Mouse (Mus musculus): ENCODE results near the gene Nupr1l.
"Not testable (repeated sequence)": the region's sequence is repeated elsewhere in the genome, so short reads cannot be mapped to it uniquely, and the experiment has no call there.

Gene Nupr1l

DNA sequence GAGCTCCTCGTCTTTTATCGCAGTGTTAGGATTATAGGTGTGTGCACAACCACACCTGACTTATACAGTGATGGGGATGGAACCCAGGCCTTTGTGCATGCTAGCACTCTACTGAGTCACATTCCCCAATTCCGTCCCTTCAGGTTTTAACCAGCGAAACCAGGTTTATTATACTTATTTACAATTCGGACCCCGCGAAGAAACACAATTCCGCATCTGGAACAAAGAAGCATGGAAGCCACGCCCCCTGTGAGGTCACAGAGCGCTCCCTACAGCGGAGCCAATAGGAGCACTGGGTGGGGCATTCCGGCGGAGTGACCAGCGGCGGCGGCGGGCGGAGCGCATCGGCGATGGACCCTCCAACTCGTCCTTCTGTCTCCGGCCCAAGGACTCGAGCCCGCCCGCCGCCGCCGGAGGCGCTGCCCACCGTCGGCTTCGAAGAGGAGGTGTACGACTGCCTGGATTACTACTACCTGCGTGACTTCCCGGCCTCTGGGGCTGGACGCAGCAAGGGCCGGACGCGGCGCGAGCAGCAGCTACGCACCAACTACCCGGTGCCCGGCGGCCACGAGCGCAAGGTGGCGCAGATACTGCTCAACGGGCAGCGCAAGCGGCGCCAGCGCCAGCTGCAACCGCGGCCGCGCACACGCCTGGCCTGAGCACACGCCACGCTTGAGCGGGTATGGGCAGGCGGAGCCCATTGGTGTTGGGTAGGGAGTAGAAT, at the start of gene Nupr1l:
TSS of gene Nupr1l (plus strand) at position 299 of the 724 bp plus-strand sequence.
- DNase-seq (ENCODE audit: low read depth, low spot score), result no peak

DNA sequence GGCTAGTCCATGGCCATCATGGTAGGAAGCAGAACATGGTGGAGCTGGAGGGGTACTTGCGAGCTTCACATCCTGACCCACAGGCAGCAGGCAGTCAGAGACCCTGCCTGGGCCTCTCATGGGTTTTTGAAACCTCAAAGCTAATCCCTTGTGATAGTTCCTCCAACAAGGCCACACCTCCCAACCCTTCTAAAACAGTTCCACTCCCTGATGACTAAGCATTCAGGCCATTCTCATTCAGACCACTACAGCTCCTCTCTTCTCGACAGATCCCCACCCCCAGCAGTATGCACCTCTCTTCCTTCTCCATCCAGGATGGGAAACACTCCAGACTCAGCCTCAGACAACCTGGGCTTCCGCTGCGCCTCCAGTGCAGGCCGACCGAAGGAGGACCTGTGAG, 46.0 kb upstream of the Nupr1l start:
- DNase-seq (ENCODE audit: low read depth, low spot score), result no peak

DNA sequence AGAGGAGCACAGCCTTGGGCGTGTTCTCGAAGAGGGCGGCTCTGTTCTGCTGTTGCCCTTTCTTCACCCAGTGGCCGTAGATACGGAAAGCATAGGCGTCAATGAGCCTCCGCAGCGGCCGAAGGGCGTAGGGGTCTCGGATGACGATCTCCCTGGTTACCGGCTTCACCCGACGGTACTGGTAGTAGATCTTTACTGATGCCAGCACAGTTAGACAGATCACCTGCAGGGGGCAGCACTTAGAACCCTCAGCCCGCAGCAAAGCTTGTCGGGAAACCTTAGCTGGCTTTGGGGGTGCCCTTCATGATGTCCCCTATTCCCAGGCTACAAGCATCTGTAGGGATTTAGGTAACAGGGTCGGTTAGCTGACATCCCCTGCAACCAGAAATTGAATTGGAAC, 43.9 kb upstream of the Nupr1l start:
- DNase-seq (ENCODE audit: low read depth, low spot score), result no peak

DNA sequence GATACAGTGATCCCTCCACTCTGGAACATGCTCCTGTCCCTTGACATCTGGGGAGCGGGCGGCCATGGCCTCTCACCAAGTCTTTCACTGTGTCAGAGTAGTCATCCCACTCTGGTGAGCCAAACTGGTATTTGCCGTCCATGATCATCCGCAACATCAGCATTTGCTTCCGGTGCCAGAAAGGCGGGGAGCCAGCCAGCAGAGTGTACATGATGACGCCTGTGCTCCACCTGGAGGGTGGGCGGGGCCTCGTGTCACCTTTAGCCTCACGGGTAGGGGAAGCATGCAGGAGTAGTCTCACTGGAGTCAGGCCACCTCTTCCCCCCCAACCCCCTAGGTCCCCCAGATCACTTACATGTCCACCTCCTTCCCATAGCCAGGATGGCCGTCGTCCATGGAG, 42.5 kb upstream of the Nupr1l start:
- DNase-seq (ENCODE audit: low read depth, low spot score), result no peak

DNA sequence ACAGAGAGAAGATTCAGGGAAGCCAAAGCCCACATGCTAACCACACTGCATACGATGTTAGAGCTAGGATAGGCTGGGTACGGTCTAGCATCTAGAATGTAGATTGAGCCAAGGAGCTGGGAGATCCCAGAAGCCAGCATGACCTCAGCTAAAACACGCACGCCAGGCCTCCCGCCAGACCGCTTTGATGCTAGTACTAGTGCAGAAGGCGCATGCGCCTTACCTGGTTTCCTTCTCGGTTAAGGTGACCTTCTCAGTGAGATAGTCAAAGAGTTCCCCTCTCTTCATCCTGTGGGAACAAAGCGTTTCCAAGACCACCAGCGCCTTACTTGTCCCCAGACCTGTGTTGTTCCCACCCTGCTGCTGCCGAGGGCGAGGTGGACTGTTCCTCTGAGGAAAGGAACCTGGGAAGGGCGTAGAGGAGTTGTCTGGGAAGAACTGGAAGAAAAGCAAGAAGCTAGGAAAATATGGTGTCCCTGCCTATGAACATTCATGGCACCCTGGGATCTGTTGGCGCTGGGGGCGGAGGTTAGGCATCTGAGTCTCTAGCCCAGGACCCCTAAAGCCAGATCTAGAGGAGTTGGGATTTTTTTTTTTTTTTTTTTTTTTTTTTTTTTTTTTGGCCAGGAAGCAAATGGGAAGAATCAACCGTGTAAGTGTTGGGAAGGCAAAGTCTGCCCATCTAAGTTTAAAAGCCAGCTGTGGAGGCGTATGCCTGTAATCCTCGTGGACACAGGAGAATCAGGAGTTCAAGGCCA, 38.9 kb upstream of the Nupr1l start:
- DNase-seq (ENCODE audit: low read depth, low spot score), result peak; percentile 81

DNA sequence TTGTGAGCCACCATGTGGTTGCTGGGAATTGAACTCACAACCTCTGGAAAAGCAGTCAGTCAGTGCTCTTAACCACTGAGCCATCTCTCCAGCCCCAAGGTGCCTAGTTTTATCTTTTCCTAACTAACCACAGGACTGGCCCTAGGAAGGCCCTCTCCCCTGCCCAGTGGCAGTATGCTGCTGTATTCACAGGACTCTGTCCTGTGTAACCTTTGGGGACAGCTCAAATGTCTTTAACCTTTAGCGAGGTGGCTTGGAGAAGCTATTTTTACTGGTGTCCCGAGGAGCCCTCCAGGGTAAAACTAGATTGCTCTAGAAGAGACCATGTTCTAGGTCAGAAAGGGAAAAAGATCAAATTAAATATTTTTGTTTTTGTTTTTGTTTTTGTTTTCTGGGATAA, 37.1 kb upstream of the Nupr1l start:
- DNase-seq (ENCODE audit: low read depth, low spot score), result no peak

DNA sequence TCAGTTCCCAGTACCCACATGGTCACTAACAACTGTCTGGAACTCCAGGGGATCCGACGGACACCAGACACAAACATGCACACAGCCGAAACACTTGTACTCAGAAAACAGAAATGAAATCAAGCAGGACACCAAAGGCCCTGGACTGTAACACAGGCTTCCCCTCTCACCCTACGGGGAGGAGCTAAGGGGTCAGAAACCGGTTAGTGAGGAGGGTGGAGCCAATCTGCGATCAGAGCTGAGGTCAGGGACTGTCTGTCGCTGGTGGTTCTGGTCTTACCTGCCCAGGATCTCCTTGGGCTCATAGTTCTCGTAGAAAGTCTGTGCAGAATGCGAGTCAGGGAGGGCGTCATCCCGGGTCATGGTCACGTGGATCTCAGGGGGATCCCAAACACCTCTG, 34.4 kb upstream of the Nupr1l start:
- no peak for DNase-seq (ENCODE audit: low read depth, low spot score)

DNA sequence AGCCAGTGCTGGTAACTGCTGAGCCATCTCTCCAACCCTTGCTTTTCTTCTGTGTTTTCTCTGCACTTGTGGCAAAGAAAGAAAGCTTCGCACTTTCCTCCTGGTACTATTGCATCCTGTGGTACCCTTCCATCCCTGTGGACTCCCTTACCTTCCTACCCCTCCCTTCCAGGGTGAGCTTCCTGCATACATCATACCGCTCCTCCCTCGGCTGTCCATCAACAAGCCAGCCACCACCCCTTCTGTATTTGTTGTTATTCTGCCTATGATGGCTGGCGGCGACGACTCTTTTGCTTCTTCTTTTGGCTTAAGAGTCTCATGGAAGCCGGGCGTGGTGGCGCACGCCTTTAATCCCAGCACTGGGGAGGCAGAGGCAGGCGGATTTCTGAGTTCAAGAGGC, 33.2 kb upstream of the Nupr1l start:
- DNase-seq (ENCODE audit: low read depth, low spot score), result no peak

DNA sequence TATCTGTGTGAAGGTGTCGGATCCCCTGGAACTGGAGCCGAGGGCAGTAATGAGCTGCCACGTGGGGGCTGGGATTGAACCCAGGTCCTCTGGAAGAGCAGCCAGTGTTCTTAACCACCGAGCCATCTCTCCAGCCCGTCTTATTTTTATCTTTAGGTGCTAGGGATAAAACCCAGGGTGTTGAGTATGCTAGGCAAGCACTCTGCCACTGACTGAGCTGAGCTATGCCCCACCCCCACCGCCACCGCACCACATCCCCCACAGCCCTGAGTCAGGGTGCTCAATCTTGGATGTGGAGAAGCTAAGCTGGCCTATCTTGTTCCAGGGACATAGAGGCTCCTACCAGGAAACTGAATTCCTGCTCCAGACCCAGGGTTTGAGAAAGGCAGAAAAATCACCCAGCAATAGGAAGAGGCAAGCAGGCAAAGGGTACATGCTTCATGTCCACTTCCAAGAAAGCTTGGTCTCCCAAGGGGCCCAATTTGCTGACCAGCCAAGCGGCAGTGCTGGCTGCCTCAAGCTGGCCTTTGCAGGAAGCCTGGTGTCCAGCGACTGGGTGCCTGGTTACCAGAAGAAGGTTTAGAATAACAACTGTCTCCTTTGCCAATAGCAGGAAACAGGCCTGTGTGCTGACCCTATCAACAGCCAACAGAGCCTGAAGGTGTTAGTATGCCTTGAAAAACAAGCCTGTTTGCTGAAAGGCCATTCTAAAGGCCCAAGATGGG, 30.4 kb upstream of the Nupr1l start:
- DNase-seq (ENCODE audit: low read depth, low spot score), result no peak

DNA sequence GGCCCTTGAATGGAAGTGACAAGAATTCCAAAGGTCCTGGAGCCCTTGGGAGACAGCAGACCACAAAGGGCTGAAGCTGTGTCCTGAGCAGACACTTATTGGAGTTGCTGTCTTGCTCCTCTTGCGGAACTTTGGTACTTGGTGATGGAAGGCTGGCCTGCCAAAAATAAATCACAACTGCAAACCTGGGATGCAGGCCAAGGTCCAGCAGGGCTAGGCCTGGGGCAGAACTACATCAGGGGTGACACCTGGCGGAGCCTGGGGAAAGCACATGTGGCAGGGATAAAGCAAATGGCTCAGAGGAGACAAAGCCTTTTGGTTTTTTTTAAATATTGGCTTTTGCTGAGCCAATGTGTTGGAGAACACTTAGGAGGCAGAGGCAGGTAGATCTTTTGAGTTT, 29.4 kb upstream of the Nupr1l start:
- DNase-seq (ENCODE audit: low read depth, low spot score), result no peak

DNA sequence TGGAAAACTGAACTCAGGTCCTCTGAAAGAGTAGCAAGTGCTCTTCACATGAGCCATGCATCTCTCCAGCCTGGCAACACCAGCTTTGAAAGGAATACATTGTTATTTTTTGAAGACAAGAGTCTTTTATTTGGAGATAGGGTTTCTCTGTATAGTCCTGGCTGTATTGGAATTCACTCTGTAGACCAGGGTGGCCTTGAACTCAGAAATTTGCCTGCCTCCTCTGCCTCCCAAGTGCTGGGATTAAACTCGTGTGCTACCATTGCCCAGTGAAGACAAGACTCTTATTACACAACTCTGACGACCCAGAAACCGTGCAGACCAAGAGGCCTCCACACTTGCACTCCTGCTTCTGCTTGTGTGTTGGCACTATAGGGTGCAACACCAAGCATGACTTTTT, 28.5 kb upstream of the Nupr1l start:
- no peak for DNase-seq (ENCODE audit: low read depth, low spot score)

DNA sequence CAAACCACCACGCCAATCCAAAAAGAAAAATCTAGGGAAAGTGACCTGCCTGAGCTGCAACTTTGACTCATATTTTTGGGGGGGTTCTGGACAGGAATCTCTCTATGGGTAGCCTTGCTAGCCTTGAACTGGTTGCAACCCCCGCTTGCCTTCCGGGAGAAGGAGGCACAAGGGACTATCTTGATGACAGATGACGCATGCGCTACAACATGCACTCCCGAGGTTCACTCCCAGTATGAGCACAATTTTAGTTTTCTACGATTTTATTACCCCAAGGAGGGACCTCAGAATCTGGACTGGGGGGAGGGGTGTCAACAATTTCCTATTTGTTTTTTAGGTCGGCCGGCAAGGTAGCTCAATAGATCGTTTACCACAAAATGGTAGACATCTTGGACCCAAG, 22.1 kb upstream of the Nupr1l start:
- DNase-seq (ENCODE audit: low read depth, low spot score), result no peak

DNA sequence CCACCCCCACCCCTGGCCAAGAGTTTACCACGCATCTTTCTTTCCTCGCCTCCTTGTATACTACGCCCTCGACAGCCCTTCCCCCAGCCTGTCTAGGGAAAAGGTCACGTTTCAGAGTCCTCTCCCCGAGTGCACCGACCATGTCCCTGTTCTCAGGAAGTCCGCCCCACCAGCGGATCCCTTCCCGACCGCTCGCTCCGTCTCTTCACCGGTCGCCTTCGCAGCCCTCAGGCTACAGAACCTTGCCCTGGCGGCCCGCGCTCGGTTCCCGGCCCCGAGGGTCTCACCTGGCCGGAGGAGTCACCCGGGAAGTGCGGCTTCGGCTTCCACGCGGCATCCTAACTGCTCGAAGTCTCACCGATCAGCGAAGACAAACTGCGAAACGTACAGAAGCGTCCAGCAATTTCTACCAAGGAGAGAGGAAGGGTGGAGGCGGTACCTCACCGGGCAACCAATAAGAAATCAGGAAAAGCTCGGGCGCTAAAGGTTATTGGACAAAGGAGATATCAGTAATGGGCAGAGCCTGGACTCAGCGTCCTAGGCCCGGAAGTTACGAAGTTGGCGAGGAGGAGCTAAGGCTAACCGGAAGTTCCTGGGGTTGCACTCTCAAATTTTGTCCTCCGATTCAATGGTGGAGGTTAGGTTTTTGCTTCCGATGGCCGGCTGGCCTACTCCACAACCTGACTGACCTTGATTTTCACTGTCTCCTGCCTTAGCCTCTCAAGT, 21.3 kb upstream of the Nupr1l start, which contains the start of gene Chchd2:
TSS of gene Chchd2 (minus strand) at position 560 of the 726 bp plus-strand sequence.
- peak; percentile 93 for DNase-seq (ENCODE audit: low read depth, low spot score)

DNA sequence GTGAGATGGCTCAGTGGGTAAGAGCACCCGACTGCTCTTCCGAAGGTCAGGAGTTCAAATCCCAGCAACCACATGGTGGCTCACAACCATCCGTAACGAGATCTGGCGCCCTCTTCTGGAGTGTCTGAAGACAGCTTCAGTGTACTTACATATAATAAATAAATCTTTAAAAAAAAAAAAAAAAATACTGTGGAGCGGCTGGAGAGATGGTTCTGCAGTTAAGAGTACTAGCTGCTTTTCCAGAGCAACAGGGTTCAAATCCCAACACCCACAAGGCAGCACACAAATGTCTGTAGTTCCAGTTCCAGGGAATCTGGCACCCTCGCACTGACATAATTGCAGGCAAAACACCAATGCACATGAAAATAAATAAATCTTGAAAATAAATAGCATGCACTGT, 17.9 kb upstream of the Nupr1l start:
- DNase-seq (ENCODE audit: low read depth, low spot score), result not testable (repeated sequence)

DNA sequence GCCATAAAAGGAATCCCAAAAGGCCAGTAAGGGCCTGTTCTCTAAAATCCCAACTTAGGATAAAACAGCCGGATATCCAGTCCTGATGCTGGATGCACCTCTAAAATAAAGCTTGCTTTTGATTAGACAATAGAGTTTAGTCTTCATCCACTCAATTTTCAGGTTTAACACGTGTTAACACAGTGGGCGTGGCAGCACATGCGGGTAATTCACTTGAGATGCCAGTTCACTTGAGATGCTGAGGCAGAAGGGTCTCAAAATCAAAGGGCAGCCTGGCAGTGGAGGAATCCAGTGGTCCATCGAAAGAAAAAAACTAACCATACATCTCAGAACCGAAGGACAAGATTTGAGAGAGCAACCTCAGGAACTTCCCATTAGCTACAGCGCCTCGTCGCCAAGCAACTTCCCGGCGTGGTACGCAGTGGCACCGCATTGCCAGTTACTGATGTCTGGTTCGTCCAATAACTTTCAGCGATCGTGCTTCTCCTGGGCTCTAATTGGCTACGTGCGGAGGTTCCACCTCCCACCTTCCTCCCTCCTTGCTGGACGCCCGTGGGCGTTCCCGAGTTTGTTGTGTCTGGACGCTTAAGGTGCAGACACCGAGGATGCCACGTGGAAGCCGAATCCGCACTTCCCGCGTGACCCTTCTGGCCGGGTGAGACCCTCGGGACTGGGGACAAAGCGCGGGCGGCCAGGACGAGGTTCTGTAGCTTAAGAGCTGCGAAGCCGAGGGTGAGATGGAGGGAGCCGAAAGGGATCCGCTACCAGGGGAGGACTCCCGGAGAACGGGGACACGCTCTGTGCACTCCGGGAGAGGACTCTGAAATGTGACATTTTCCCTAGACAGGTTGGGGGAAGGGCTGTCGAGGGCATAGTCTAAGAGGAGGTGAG, 12.9 kb upstream of the Nupr1l start, which contains the start of gene Zbed5:
TSS of gene Zbed5 (plus strand) at position 526 of the 891 bp plus-strand sequence.
- peak; percentile 90 for DNase-seq (ENCODE audit: low read depth, low spot score)

DNA sequence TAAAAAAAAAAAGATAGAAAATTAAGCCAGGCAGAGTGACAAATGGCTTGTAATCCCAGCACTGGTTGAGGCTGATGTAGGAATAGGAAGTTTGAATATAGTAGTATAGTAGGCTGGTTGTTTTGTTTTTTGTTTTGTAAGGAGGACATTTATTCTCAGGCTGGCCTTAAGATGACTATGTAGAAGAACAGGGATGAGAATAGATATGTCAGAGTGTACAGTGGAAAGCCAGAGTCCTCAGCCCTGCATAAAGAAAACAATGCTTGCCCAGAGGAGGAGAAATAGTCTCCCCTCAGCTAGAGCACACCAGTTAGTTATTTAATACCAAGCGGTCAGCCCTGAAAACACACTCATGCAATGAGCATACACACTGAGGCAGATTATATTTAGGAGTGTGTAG, 9.9 kb upstream of the Nupr1l start, which contains the start of gene Phkg1:
TSS of gene Phkg1 (minus strand) at position 101 of the 400 bp plus-strand sequence.
- no peak for DNase-seq (ENCODE audit: low read depth, low spot score)

DNA sequence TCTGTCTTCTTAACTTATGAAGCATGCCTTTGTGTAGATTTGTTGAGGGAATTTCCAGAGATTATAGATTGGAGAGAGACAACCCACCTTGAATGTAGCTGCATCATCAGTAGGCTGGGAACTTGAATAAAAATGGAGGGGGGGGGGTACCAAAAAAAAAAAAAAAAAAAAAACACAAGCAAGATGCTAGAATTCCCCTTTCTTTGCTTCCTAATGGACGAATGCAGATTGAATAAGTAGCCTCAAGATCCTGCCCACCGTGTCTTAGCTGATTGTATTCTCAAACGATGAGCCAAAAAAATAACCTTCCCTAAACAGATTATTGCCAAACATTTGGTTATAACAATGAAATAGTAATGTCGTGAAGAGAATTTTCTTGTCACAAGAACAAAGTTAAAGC, 565 bp upstream of the Nupr1l start:
- no peak for DNase-seq (ENCODE audit: low read depth, low spot score)

DNA sequence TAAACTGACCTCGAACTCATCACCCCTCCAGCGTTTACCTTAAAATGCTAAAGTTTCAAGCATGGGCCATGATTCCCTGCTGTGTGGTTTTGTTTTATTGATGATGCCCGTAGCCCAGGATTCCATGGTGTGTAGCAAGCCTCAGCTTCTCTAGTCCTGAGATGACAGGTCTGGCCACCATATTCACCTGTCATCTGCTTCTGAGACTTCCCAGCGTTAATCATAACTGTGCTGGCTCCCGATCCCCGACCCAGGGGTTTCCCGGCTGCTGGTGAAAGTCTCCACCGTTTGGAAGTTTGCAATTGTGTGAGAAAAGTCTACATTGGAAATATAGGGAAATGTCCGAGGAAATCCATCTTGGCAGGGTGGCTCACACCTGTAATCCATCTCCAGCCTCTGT, 807 bp downstream of the Nupr1l start:
- no peak for DNase-seq (ENCODE audit: low read depth, low spot score)

DNA sequence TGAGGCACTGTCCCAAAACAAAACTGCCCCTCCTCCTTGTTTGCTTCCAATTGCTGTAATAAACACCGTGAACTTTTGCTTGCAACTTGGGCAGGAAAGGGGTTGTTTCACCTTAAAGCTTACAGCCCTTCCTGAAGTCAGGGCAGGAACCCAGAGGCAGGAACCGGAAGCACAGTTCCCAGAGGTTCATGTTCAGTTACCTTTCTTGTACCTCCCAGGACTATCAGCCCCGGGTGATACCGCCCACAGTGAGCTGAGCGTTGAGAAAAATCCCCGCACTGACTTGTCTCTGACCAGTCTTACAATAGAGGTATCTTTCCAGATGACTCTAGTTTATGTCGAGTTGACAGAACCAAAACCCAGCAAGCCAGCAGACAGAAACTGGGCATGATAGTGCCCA, 1.3 kb downstream of the Nupr1l start:
- DNase-seq (ENCODE audit: low read depth, low spot score), result no peak

DNA sequence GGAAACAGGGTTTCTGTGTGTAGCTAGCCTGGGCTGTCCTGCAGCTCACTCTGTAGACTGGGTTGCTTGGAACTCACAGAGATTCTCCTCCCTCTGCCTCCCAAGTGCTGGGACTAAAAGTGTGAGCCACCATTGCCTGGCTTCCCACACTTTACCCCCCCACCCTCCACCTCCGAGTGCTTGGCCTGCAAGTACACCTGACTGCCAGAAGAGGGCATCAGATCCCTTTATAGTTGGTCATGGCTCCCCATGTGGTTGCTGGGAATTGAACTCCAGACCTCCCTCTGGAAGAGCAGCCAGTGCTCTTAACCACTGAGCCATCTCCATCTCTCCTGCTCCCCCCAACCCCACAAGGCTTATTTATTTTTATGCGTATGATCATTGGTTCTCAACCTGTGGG, 5.7 kb downstream of the Nupr1l start:
- DNase-seq (ENCODE audit: low read depth, low spot score), result no peak

DNA sequence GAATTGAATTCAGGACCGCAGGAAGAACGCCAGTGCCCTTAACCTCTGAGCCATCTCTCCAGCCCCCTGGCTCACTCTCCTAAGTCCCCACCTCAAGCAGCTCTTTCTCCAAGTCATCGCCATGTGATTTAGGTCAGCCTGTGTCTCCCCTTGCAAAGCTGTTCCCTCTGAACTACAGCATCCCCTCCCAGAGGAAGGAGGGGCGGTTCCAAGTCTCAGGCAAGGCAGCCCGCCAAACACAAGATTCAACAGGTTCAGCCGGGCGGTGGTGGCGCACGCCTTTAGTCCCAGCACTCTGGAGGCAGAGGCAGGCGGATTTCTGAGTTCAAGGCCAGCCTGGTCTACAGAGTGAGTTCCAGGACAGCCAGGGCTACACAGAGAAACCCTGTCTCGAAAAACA, 7.2 kb downstream of the Nupr1l start:
- DNase-seq (ENCODE audit: low read depth, low spot score), result not testable (repeated sequence)
